Mouse (Mus musculus): ENCODE measurements around the gene Cfap157.

Cfap157 gene

DNA sequence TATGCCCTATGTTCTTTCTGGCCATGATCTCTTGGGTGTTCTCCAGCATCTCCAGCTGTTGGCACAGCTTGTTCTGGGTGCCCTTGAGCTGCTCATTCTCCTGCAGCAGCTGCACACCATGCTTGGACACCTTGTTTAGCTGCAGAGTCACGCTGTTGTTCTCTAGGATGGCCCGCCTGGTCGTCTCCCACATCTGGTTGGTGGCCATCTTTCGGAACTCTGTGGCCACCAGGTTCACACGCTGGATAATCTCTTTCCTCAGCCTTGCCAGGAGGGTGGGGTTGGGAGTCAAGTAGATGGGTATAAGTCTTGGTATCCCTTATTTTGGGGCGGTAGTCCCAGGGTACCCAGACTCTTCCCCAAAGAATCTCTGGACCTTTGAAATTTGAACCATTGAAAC, 4.5 kb downstream of the Cfap157 start:
- DNase-seq, result no peak

GRCm38 (mm10) chr2:32779131-32779530, 5.1 kb downstream of the Cfap157 start:
- peak; percentile 84 for DNase-seq

- DNase-seq, result no peak
These were observed 6.1 kb downstream of the Cfap157 start for GRCm38 (mm10) chr2:32778081-32778480.

DNA sequence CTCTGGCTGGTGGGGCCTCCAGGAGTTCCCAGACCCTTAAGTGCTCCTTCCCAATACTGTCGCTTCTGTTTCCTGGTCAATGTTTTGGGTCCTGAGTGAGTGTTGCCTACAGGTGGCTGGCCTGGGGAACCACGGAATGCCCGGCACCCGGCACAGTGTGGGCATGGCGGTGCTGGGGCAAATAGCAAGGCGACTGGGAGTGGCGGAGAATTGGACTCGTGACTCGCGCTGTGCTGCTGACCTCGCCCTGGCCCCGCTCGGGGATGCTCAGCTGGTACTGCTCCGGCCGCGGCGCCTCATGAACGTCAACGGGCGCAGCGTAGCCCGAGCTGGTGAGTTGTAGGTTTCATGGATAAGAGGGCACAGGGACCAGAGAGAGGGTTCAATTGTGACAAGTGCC, 8.0 kb downstream of the Cfap157 start:
- no peak for DNase-seq

- peak; percentile 99 for DNase-seq
These were observed 8.7 kb downstream of the Cfap157 start, which contains the start of the genes Ttc16 and Ptrh1 for GRCm38 (mm10) chr2:32775359-32776074. TSS of gene Ttc16 (minus strand) at chr2:32775633. TSS of gene Ptrh1 (plus strand) at chr2:32775786.

DNA sequence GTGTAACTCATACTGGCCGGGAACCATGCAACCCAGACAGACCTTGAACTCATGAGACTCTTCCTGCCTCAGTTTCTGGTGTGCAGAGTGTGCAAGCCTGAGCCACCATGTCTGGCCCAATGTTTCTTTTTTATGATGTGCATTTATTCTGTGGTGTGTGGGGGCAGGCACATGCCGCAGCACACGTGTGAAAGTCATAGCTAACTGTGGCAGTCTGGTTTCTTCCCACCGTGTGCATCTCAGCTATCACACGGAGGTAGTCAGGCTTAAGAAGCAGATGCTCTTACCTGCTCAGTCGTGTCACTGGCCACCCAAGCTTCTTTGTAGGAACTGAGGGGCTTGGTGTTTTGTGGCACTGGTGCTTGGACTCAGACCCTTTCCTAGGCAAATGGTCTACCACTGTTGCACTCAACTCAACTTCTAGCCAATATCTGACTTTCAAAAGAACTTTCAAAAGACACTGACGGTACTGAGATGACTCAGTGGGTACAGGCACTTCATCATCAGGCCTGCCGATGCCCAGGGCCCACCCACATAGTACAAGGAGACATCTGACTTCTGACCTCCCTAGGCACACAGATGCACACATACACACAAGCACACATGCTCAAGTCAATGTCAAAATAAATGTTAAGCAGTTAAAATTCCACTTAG, 11.5 kb downstream of the Cfap157 start:
- no peak for DNase-seq

DNA sequence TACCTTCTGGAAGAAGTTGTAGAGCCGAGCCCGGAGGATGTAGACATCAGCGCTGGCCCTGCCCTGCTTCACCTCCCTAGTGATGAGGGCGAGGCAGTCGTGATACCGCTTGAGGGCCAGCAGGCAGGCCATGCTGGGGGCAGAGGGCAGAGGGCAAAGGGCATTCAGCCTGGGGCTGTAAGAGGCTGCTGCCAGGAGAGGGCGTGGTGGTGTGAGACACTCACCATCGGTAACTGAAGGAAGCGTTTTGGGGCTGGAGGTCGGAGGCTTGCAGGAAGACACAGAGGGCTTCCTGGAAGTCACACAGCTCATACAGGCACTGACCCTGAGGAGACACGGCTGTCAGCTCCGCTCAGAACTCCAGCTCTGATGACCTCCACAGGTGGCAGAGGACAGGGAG, 12.3 kb downstream of the Cfap157 start:
- DNase-seq, result no peak

DNA sequence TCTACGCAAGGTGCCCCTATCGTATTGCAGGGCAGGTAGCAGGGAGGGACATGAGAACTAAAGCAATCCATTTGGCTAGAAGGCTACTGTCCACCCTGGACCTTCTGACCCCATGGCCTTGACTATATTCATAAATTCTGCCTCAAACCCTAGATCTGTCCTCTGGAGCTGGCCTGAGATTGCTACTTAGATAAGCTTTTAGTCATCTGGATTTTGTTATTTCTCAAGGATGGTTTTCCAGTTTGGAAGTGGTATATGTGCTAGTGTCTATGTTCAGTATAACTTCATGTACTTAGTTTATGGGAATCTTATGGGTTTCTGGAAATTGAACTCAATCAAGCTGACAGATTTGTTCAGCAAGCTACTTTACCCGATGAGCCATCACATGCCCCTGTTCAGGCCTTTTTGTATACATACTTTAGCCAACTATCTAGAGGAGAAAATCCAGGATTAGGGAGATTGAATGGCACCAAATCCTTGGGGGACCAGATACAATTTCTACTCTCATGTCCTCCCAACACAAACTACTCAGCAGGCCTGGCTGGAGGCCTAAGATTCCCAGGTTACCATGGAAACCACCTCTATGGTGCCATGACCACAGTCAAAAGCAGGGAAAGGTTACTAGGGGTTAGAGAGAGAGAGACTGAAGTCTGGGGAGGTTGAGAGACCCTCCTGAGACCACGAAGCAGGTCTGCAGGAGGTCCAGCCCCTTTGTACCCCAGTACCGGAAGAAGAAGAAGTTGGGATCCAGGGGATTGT, 14.7 kb downstream of the Cfap157 start:
- DNase-seq, result no peak

- DNase-seq, result peak; percentile 70
These were observed 15.5 kb downstream of the Cfap157 start for GRCm38 (mm10) chr2:32768661-32769285.

GRCm38 (mm10) chr2:32767241-32767640, 17.0 kb downstream of the Cfap157 start:
- DNase-seq, result no peak

- DNase-seq, result no peak
These were observed 20.9 kb downstream of the Cfap157 start for GRCm38 (mm10) chr2:32763353-32763752.

DNA sequence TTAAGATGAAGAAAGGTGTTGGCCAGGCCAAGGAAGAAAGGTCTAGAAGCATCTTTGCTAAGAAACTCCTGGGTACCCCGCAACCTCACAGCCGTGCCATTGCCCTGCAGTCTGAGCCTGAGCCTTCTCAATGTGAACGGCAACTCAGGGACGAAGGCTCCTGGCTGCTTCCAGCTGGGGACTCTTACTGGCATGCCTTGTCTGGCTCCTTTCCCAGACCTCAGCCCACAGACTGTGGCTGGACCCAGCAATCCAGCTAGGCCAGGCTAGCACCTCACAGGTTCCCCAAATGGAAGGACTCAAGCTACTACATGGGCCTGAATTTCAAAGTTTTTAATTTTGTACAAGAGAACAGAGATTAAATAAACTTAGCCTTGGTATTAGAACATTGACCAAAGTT, 22.4 kb downstream of the Cfap157 start:
- no peak for DNase-seq

DNA sequence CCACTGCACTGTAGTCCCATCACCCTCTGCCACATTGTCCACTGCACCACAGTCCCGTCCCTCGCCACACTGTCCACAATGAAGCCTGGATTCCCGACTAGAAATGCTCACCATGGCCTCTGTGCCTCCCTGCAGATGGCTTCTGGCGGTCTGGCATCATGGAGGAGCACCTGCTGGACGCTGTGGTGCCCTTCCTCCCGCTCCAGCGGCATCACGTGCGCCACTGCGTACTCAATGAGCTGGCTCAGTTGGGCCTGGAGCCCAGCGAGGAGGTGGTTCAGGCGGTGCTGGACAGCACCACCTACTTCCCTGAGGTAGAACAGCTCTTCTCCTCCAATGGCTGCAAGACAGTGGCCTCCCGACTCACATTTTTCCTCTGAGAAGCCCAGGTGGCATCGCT, 22.9 kb downstream of the Cfap157 start:
- DNase-seq, result no peak

- DNase-seq, result no peak
These were observed 25.2 kb downstream of the Cfap157 start for GRCm38 (mm10) chr2:32759001-32759400.

GRCm38 (mm10) chr2:32758503-32758902, 25.7 kb downstream of the Cfap157 start:
- DNase-seq, result no peak

- peak; percentile 99 for DNase-seq
These were observed 27.0 kb downstream of the Cfap157 start, which contains the start of gene Tor2a for GRCm38 (mm10) chr2:32757056-32757845. TSS of gene Tor2a (plus strand) at chr2:32757234.

DNA sequence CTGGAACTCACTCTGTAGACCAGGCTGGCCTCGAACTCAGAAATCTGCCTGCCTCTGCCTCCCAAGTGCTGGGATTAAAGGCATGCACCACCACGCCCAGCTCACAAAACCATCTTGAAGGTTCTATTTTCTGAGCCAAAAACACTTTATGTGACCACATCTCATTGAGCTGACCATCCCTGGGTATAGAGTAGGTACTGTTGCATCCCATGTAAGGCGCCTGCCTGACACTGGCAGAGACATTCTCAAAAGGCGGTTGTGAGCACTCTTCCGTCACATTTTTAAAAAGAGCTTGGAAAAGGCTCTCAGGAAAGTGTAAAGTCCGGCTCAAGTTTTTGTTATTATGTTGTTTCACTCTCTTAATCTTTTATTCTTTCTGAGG, 27.6 kb downstream of the Cfap157 start:
- no peak for DNase-seq

- no peak for DNase-seq
These were observed 32.0 kb downstream of the Cfap157 start for GRCm38 (mm10) chr2:32752181-32752580.

DNA sequence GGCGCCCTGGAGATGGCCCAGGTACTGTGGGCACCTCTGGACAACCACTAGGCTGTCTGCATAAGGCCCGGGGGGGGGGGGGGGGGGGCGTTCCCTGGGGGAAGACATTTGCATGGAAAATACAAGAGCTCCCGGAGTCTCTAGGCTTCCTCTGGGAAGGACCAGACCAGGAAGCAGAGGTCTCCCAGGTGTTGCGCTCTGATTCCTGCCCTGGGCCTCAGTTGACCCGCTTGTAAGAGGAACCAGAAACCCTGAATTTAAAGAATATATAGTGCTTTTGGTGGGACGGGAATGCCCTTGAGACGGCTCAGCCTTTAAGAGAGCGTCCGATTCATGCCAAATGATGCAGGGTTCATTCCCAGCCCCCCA, 32.6 kb downstream of the Cfap157 start:
- no peak for DNase-seq

DNA sequence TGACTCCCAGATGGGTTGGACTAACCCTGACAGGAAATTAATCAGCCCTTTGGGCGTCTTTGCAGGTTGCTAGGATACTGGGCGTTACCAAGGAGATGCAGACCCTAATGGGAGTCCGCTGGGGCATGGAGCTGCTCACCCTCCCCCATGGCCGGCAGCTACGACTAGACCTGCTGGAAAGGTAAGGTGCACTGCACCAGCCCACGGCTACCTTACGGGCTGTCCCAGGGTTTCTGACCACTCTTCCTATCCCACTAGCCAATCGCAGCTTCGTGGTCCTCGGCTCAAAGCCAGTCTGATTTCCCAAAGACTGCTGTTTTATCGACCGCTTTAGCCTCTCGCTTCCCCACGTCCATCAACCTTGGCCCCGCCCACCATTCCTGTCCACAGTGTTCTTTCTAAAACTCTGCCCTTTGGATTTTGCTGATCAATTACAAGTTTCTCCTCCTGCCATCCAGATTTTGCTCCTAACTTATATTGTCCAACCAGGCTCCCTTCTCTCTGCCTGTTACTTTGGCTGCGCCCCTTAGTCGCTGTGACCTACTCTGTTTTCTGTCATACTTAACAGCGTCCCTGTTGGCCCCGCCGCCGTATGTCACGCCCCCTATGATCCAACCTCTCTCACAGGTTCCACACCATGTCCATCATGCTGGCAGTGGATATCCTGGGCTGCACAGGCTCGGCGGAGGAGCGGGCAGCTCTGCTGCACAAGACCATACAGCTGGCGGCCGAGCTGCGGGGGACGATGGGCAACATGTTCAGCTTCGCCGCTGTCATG, 33.2 kb downstream of the Cfap157 start:
- DNase-seq, result peak; percentile 75

DNA sequence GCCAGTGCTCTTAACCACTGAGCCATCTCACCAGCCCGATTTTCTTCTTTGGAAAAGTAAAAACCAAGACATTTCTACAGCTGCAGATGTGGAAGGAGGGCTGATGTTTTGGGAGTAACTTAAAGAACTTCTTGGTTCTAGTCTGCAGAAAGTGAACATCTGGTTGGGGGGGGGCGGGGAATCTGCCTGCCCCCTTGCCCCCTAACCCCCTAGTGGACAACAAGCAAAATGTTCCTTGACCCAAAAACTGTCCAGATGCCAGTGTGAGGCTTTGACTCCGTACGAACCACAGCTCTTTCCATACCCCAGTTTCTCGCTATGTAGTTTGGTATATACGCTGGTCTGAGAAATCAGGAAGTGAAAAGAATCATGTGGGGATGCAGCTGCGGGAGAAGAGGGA, 34.0 kb downstream of the Cfap157 start:
- DNase-seq, result no peak

DNA sequence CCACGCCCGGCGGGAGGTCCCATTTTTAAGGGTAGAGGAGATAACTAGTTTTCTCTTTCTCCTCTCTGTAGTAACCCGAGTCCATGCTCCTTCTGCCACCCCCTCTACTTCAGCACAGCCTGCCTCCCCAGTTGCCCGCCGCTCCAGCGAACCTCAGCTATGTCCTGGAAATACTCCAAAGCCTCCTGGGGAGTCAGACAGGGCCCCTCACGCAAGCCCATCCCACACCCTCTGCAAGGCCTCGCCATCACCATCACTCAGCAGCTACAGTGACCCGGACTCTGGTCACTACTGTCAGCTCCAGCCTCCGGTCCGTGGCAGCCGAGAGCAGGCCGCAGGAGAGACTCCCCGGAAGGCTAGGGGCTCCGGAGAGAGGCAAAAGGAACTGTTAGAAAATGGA, 35.1 kb downstream of the Cfap157 start:
- DNase-seq, result no peak

Data from lung, postnatal 10 days (tissue).